Mouse (Mus musculus) lung, postnatal 36 days (tissue): ENCODE measurements at regions not wholly inside any gene's neighbourhood (a gene's known extent, or its start where the extent isn't known, plus 50 kb on each side); places are given as distances from the start of the nearest gene placed in this dataset.

Experiments
- DNase-seq: peaks from one replicate; pipeline ENCODE4 v3.0.0; 2022; ENCODE audit warnings: mixed read lengths

- DNase-seq = peak; percentile 22
These were observed 169.3 kb downstream of the Qk start for GRCm38 (mm10) chr17:10150403-10150689.

- DNase-seq = peak; percentile 81
These were observed 169.8 kb downstream of the Qk start for GRCm38 (mm10) chr17:10149682-10150402.

- DNase-seq = no peak
These were observed 172.5 kb downstream of the Qk start for GRCm38 (mm10) chr17:10147106-10147505.

GRCm38 (mm10) chr17:10146576-10146975 is 173.1 kb downstream of the Qk start:
- no peak for DNase-seq

- no peak for DNase-seq
These were observed 180.8 kb downstream of the Qk start for GRCm38 (mm10) chr17:10138847-10139246.

GRCm38 (mm10) chr17:10138374-10138773 is 181.3 kb downstream of the Qk start:
- no peak for DNase-seq

GRCm38 (mm10) chr17:10135111-10135510 is 184.5 kb downstream of the Qk start:
- DNase-seq = peak; percentile 19

- DNase-seq = no peak
These were observed 191.1 kb downstream of the Qk start for GRCm38 (mm10) chr17:10128591-10128990.

- DNase-seq = no peak
These were observed 197.2 kb downstream of the Qk start for GRCm38 (mm10) chr17:10122411-10122810.

- DNase-seq = no peak
These were observed 207.5 kb downstream of the Qk start for GRCm38 (mm10) chr17:10112118-10112517.

- no peak for DNase-seq
These were observed 209.3 kb downstream of the Qk start for GRCm38 (mm10) chr17:10110375-10110675.

- no peak for DNase-seq
These were observed 209.9 kb downstream of the Qk start for GRCm38 (mm10) chr17:10109511-10110374.

- no peak for DNase-seq
These were observed 214.4 kb downstream of the Qk start for GRCm38 (mm10) chr17:10105299-10105698.

GRCm38 (mm10) chr17:10098199-10098598 is 221.5 kb downstream of the Qk start:
- DNase-seq = no peak

- no peak for DNase-seq
These were observed 222.0 kb downstream of the Qk start for GRCm38 (mm10) chr17:10097691-10098090.

GRCm38 (mm10) chr17:10095841-10096301 is 223.8 kb downstream of the Qk start:
- peak; percentile 86 for DNase-seq

- peak; percentile 92 for DNase-seq
These were observed 225.5 kb downstream of the Qk start for GRCm38 (mm10) chr17:10094108-10094521.

GRCm38 (mm10) chr17:10093437-10094107 is 226.1 kb downstream of the Qk start:
- DNase-seq = peak; percentile 82

- no peak for DNase-seq
These were observed 232.3 kb downstream of the Qk start for GRCm38 (mm10) chr17:10087192-10087886.

GRCm38 (mm10) chr17:10086558-10086957 is 233.1 kb downstream of the Qk start:
- no peak for DNase-seq

- DNase-seq = peak; percentile 82
These were observed 233.5 kb downstream of the Qk start for GRCm38 (mm10) chr17:10086132-10086531.

- no peak for DNase-seq
These were observed 237.9 kb downstream of the Qk start for GRCm38 (mm10) chr17:10081721-10082120.
